Mouse (Mus musculus) heart, embryonic 11.5 days (tissue): ENCODE data around the gene Efcab6. TPM values are rescaled to one million over a fixed set of nuclear protein-coding genes. Genes with fewer than 3 reads are reported as not detected.
A peak's percentile ranks its signal among the peaks of the same experiment; 100 is the strongest.

Experiments
- ATAC-seq: fragments of 200-750 bp; cut with Nextera tagmentation; replicated peaks from 2 replicates; pipeline ENCODE4 v1.8.0; 2017; ENCODE audit warnings: moderate library complexity; ENCODE audit not compliant: insufficient number of reproducible peaks, low FRiP score, low TSS enrichment
- H3K27ac ChIP-seq: fragments of 300-500 bp; sonication (generic); 2 replicates; pipeline ENCODE4 v1.5.1; 2014; ENCODE audit warnings: mild to moderate bottlenecking, low read depth, low read length
- H3K27me3 ChIP-seq: fragments of 300-500 bp; sonication (generic); 2 replicates; pipeline ENCODE4 v1.6.1; 2014; ENCODE audit warnings: mild to moderate bottlenecking, low read length, mixed read lengths; ENCODE audit not compliant: control insufficient read depth, insufficient read depth
- H3K36me3 ChIP-seq: fragments of 300-500 bp; sonication (generic); 2 replicates; pipeline ENCODE4 v1.6.1; 2014; ENCODE audit warnings: mild to moderate bottlenecking, low read length, moderate library complexity, mixed read lengths; ENCODE audit not compliant: control insufficient read depth, insufficient read depth
- H3K4me1 ChIP-seq: fragments of 300-500 bp; sonication (generic); 2 replicates; pipeline ENCODE4 v1.6.1; 2014; ENCODE audit warnings: low read length; ENCODE audit not compliant: control insufficient read depth, insufficient read depth
- H3K4me2 ChIP-seq: fragments of 300-500 bp; sonication (generic); 2 replicates; pipeline ENCODE4 v1.6.1; 2014; ENCODE audit warnings: mild to moderate bottlenecking, moderate library complexity
- H3K4me3 ChIP-seq: fragments of 300-500 bp; sonication (generic); 2 replicates; pipeline ENCODE4 v1.5.1; 2014; ENCODE audit warnings: low read depth, low read length
- H3K9ac ChIP-seq: fragments of 300-500 bp; sonication (generic); 2 replicates; pipeline ENCODE4 v1.6.1; 2014; ENCODE audit warnings: mild to moderate bottlenecking, low read depth, low read length, moderate library complexity
- H3K9me3 ChIP-seq: fragments of 300-500 bp; sonication (generic); replicated peaks from 2 replicates; pipeline ENCODE4 v1.6.1; 2016; ENCODE audit warnings: low read length; ENCODE audit not compliant: control insufficient read depth
- WGBS: fragments of 180-500 bp; shearing (Covaris S2); extraction: QIAGEN DNeasy Blood & Tissue Kit; methylation state at CpG from one replicate; pipeline ENCODE4 v1.1.7; 2014; ENCODE audit not compliant: insufficient replicate concordance; 5-methylcytosine and 5-hydroxymethylcytosine counted together
- polyA plus RNA-seq: library from polyadenylated mRNA; unstranded; fragments of >200 nt; fragmentation: Nextera tagmentation; extraction: Ambion mirVana; gene quantifications from 2 replicates; pipeline ENCODE4 v1.2.1, GENCODE M21; 2014

Efcab6 gene
- polyA plus RNA-seq, 1 experiment from 2014 or later = not detected

GRCm38 (mm10) chr15:83879845-83880244, 185.3 kb downstream of the Efcab6 start:
- Histone ChIP-seq H3K4me3 (no peak overlapping the region), H3K27ac (no peak overlapping the region), H3K9ac (no peak overlapping the region), H3K4me1 (no peaks in the 10 kb centered on the region), H3K4me2 (no peak overlapping the region), H3K9me3 (no peaks in the 10 kb centered on the region), H3K27me3 (no peaks in the 10 kb centered on the region; the same call in 1 of the 2 replicates), H3K36me3 (no peaks in the 10 kb centered on the region)
- ATAC-seq = no peak
- 13% methylated on average over 5 of the region's 5 CpGs for WGBS

DNA sequence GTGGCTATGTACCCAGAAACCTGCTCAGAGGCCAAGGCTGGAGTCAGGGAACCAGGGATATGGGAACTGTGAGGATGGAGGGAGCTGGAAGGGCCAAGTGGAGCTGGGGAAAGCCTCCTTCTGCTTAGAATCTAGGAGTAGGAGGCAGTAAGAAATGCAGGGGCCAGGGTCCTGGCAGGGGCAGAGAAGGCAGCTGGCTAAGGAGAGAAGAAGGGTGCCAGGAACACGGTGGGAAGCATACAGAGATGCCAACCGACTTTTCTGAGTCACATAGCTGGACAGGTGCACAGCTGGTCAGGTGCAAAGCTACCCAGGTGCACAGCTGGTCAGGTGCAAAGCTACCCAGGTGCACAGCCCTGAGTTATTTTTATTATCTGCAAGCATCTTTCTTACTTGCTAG, 187.3 kb downstream of the Efcab6 start:
- Histone ChIP-seq H3K9me3 (no peaks in the 10 kb centered on the region), H3K4me2 (no peak overlapping the region), H3K27me3 (no peaks in the 10 kb centered on the region; the same call in 1 of the 2 replicates), H3K36me3 (no peaks in the 10 kb centered on the region), H3K4me1 (no peaks in the 10 kb centered on the region), H3K9ac (no peak overlapping the region), H3K4me3 (no peak overlapping the region), H3K27ac (no peak overlapping the region)
- 70% methylated on average over 2 of the region's 2 CpGs for WGBS
- no peak for ATAC-seq

- Histone ChIP-seq H3K4me3 (no peak overlapping the region), H3K9ac (no peak overlapping the region), H3K27ac (no peak overlapping the region), H3K4me1 (no peaks in the 10 kb centered on the region), H3K4me2 (no peak overlapping the region), H3K27me3 (no peaks in the 10 kb centered on the region), H3K9me3 (no peaks in the 10 kb centered on the region), H3K36me3 (no peaks in the 10 kb centered on the region)
- 47% methylated on average over 11 of the region's 11 CpGs for WGBS
- ATAC-seq = no peak
These were observed 187.9 kb downstream of the Efcab6 start for GRCm38 (mm10) chr15:83877155-83877866.

- under 1% methylated on average over 17 of the region's 17 CpGs for WGBS
- ATAC-seq = no peak
- peak overlapping the region; percentile 38 for H3K4me2 ChIP-seq
- no peak overlapping the region for H3K27ac ChIP-seq
- H3K27me3 ChIP-seq = peaks cover 20% of the 10 kb centered on the region
- no peak overlapping the region for H3K9ac ChIP-seq
- H3K4me3 ChIP-seq = no peak overlapping the region
- 0 out of 2 replicates have a peak, but pooled peaks cover 4% of the 10 kb centered on the region for H3K4me1 ChIP-seq
- no peaks in the 10 kb centered on the region for H3K36me3 ChIP-seq
- H3K9me3 ChIP-seq = no peaks in the 10 kb centered on the region
These were observed 194.2 kb downstream of the Efcab6 start for GRCm38 (mm10) chr15:83870936-83871335.

DNA sequence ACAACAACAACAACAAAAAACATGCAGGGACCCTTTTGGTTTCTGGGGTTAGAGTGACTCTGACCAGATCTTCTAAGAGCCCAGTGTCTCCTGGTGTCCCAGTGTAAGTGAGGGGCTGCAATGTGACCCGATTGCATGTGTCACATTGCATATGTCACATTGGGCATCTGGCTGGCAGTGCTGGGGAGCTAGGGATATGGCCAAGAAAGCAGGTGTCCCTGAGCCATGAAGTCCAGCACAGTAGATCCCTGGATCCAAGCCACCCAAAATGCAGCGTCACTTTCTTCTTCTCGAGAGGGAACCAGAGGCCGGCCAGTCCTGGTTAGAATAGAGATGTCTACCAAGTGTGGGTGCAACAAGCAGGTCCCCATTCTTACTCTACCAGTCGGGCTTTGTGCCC, 199.6 kb downstream of the Efcab6 start:
- no peak for ATAC-seq
- Histone ChIP-seq H3K4me3 (no peak overlapping the region), H3K27me3 (peaks cover 13% of the 10 kb centered on the region), H3K4me1 (no peaks in the 10 kb centered on the region), H3K36me3 (no peaks in the 10 kb centered on the region), H3K9ac (no peak overlapping the region), H3K4me2 (no peak overlapping the region), H3K27ac (no peak overlapping the region), H3K9me3 (no peaks in the 10 kb centered on the region)
- WGBS = 85% methylated on average over 5 of the region's 5 CpGs

GRCm38 (mm10) chr15:83857129-83857528, 208.1 kb downstream of the Efcab6 start:
- WGBS = 17% methylated on average over 8 of the region's 8 CpGs
- H3K27me3 ChIP-seq = no peaks in the 10 kb centered on the region
- no peak overlapping the region for H3K9ac ChIP-seq
- no peak overlapping the region for H3K27ac ChIP-seq
- no peak overlapping the region for H3K4me3 ChIP-seq
- no peaks in the 10 kb centered on the region for H3K9me3 ChIP-seq
- H3K36me3 ChIP-seq = no peaks in the 10 kb centered on the region
- no peak overlapping the region for H3K4me2 ChIP-seq
- no peaks in the 10 kb centered on the region for H3K4me1 ChIP-seq
- ATAC-seq = no peak

- H3K4me3 ChIP-seq = no peak overlapping the region
- H3K9me3 ChIP-seq = no peaks in the 10 kb centered on the region
- WGBS = 65% methylated on average over 5 of the region's 5 CpGs
- no peaks in the 10 kb centered on the region for H3K36me3 ChIP-seq
- H3K9ac ChIP-seq = no peak overlapping the region
- H3K27me3 ChIP-seq = no peaks in the 10 kb centered on the region
- H3K4me2 ChIP-seq = no peak overlapping the region
- no peak overlapping the region for H3K27ac ChIP-seq
- no peak for ATAC-seq
- no peaks in the 10 kb centered on the region for H3K4me1 ChIP-seq
These were observed 211.8 kb downstream of the Efcab6 start for GRCm38 (mm10) chr15:83853400-83853811.

DNA sequence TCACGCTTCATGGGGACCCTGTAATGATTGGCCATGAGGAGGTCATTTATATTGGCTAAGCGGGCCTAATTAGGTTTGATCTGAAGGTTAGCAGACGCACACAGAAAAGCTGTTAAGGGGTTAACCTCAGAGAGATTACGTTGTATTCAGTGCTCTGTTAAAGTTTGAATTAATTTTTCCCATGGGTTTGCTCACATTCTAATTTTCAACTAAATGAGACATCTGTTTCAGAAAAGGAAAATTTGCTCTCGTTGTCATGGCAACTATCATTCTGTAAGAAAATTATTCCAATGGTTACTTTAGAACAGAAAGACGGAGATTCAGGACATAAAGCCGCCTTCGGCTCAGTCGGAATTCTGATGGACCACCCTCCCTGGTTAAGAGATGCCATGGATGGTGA, 217.0 kb downstream of the Efcab6 start:
- Histone ChIP-seq H3K9me3 (no peaks in the 10 kb centered on the region), H3K4me2 (no peak overlapping the region), H3K4me1 (no peaks in the 10 kb centered on the region), H3K36me3 (no peaks in the 10 kb centered on the region), H3K4me3 (no peak overlapping the region), H3K27me3 (peaks cover 6% of the 10 kb centered on the region), H3K27ac (no peak overlapping the region), H3K9ac (no peak overlapping the region)
- ATAC-seq = no peak
- 77% methylated on average over 9 of the region's 9 CpGs for WGBS

DNA sequence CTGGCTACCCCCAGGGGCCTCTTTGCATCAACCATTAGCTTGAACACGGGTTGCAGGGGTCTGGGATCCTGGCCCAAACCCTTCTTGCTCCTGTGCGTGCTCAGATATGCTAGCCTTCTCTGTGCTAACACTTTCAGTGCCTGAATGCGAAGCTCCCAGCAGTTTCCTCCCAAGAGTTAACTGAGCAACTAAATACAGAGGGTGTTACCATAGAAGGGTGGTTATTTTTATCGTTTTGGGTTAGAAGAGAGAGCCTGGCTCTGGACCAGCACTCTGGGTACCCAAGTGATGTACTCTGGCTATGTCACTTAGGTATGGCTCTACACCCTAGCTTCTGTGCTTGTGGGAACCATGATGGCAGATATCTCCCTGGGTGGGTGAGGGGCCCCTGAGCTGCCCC, 217.7 kb downstream of the Efcab6 start:
- no peaks in the 10 kb centered on the region for H3K9me3 ChIP-seq
- ATAC-seq = no peak
- H3K27me3 ChIP-seq = peaks cover 10% of the 10 kb centered on the region
- WGBS = 66% methylated on average over 4 of the region's 4 CpGs
- H3K27ac ChIP-seq = no peak overlapping the region
- H3K4me1 ChIP-seq = no peaks in the 10 kb centered on the region
- no peaks in the 10 kb centered on the region for H3K36me3 ChIP-seq
- H3K4me3 ChIP-seq = no peak overlapping the region
- no peak overlapping the region for H3K4me2 ChIP-seq
- no peak overlapping the region for H3K9ac ChIP-seq
